Comparison of ENCODE assay signal across 21 mouse cellular contexts in genomic region chr2:17501075-17501474, GRCm38 (mm10).
DNase-seq lines count a peak whose midpoint lies in the region; ATAC-seq lines count a peak whose summit lies in the region.
"Had no signal": no experiment of that assay in that cellular context is flagged by ENCODE, and none has a peak within 500 bp of the region (broad histone marks: within the 10 kb centered on the region; RNA-seq: fewer than 3 reads in every experiment).

No protein-coding gene starts in this region.

- ATAC-seq in CD4-positive, CD25-positive, alpha-beta regulatory T cell, adult 4 months = no peak
- ATAC-seq: forebrain, embryonic 14.5 days; forebrain, postnatal 0 days; hindbrain, embryonic 16.5 days; intestine, embryonic 15.5 days had no signal

- peak; percentile 19 for DNase-seq in cerebellum, adult 11 months
- DNase-seq in cerebellum, postnatal 10 days = no peak
- DNase-seq in cerebellum, adult 18-20 months = peak; percentile 30 to 45
- peak; percentile 75 for DNase-seq in cerebellum, adult 9-10 months
- DNase-seq in ovary, postnatal 10 days (ENCODE audit: low spot score) = no peak
- DNase-seq in heart, adult 18-20 months = no peak
- DNase-seq: adrenal gland, adult 8-10 months; adrenal gland, postnatal 25 days; B cell, adult 2 months; forebrain, postnatal 0 days; gastrocnemius, adult 2 months; gastrocnemius, postnatal 14 days; heart, adult 11 months; heart, postnatal 10 days; heart, postnatal 36 days; kidney, adult 11 months; kidney, adult 8-10 months had no signal

Comparison
In these comparisons a context has a peak if more than half of its experiments do, and no peak if none do; other contexts are left out.
1. DNase-seq: peak in cerebellum, adult 11 months (single experiment), cerebellum, adult 18-20 months (2 of 2) and cerebellum, adult 9-10 months (single experiment); none in cerebellum, postnatal 10 days (0 of 2), ovary, postnatal 10 days (single experiment) and heart, adult 18-20 months (0 of 2).